Mouse (Mus musculus) testis, adult 2 months (tissue): ENCODE results near the gene Mosmo.

Experiments used
- CTCF ChIP-seq: fragments of 200-500 bp; IDR thresholded peaks from 2 replicates; pipeline ENCODE4 v1.5.1; 2012; ENCODE audit warnings: low read depth, mild to moderate bottlenecking, inconsistent platforms, low read length, moderate library complexity; ENCODE audit not compliant: control insufficient read depth, insufficient read depth, insufficient replicate concordance
- POLR2A ChIP-seq: fragments of 200-500 bp; IDR thresholded peaks from 2 replicates; pipeline ENCODE4 v1.6.1; 2012; ENCODE audit warnings: low read depth, mild to moderate bottlenecking, inconsistent platforms, low read length, moderate library complexity; ENCODE audit not compliant: control insufficient read depth

DNA sequence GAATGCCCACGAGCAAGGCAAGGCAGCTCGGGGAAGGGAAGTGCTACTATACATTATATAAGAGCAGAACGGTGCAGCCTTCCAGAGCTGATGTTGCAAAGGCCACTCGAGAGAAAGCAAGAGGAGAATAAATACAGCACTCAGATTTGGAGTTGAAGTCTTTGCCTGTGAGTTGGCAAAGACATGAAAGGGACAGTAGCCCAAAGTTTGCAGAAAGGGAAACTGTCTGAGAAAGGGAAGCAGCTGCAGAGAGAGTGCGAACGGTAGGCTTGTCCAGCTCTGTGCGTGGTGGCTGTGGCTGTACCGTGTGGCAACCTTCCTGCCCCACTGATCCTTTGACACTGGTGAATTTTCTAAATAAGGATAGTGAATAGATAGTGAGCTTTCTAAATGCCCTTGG lies 1.6 kb downstream of the Mosmo start:
- TF ChIP-seq POLR2A (no peak), CTCF (no peak)
